Mouse (Mus musculus) embryonic facial prominence, embryonic 11.5 days (tissue): Measurements from ENCODE around the gene Adamts7. TPM values are rescaled to one million over a fixed set of nuclear protein-coding genes. Genes with fewer than 3 reads are reported as not detected.
A peak's percentile ranks its signal among the peaks of the same experiment; 100 is the strongest.

Source experiments
- ATAC-seq: fragments of 200-750 bp; cut with Nextera tagmentation; replicated peaks from 2 replicates; pipeline ENCODE4 v1.8.0; 2017; ENCODE audit warnings: low read depth; ENCODE audit not compliant: insufficient number of reproducible peaks, low FRiP score, low TSS enrichment
- DNase-seq: peaks from one replicate; pipeline ENCODE4 v3.0.0-alpha.2; 2015; ENCODE audit warnings: low spot score
- H3K27ac ChIP-seq: fragments of 300-500 bp; sonication (generic); replicated peaks from 2 replicates; pipeline ENCODE4 v1.5.1; 2014; ENCODE audit warnings: mild to moderate bottlenecking, low read depth, low read length, control low read depth
- H3K27me3 ChIP-seq: fragments of 300-500 bp; sonication (generic); 2 replicates; pipeline ENCODE4 v1.6.1; 2014; ENCODE audit warnings: mild to moderate bottlenecking, low read length, moderate library complexity, mixed read lengths; ENCODE audit not compliant: control insufficient read depth, insufficient read depth
- H3K36me3 ChIP-seq: fragments of 300-500 bp; sonication (generic); replicated peaks from 2 replicates; pipeline ENCODE4 v1.6.1; 2014; ENCODE audit warnings: low read depth, mild to moderate bottlenecking, low read length, moderate library complexity, mixed read lengths; ENCODE audit not compliant: control insufficient read depth, insufficient read depth
- H3K4me1 ChIP-seq: fragments of 300-500 bp; sonication (generic); 2 replicates; pipeline ENCODE4 v1.6.1; 2014; ENCODE audit warnings: low read length, mixed read lengths; ENCODE audit not compliant: control insufficient read depth, insufficient read depth
- H3K4me2 ChIP-seq: fragments of 300-500 bp; sonication (generic); 2 replicates; pipeline ENCODE4 v1.6.1; 2014; ENCODE audit warnings: low read depth, mild to moderate bottlenecking, control low read depth, low read length, moderate library complexity
- H3K4me3 ChIP-seq: fragments of 300-500 bp; sonication (generic); 2 replicates; pipeline ENCODE4 v1.5.1; 2014; ENCODE audit warnings: low read depth, low read length, control low read depth
- H3K9ac ChIP-seq: fragments of 300-500 bp; sonication (generic); replicated peaks from 2 replicates; pipeline ENCODE4 v1.6.1; 2014; ENCODE audit warnings: mild to moderate bottlenecking, control low read depth, low read length
- H3K9me3 ChIP-seq: fragments of 300-500 bp; sonication (generic); replicated peaks from 2 replicates; pipeline ENCODE4 v1.6.1; 2016; ENCODE audit warnings: mild to moderate bottlenecking, low read length, inconsistent platforms, mixed read lengths; ENCODE audit not compliant: control insufficient read depth
- WGBS: fragments of 180-500 bp; shearing (Covaris S2); extraction: QIAGEN DNeasy Blood & Tissue Kit; methylation state at CpG from one replicate; pipeline ENCODE4 v1.1.7; 2014; 5-methylcytosine and 5-hydroxymethylcytosine counted together
- polyA plus RNA-seq: library from polyadenylated mRNA; unstranded; fragments of >200 nt; fragmentation: Nextera tagmentation; extraction: Ambion mirVana; gene quantifications from 2 replicates; pipeline ENCODE4 v1.2.1, GENCODE M21; 2014

The Adamts7 gene
- polyA plus RNA-seq, 1 experiment from 2014 or later: 8.4 TPM

GRCm38 (mm10) chr9:90237232-90238062 is 74.6 kb downstream of the Adamts7 start:
- Histone ChIP-seq H3K4me2 (no peak overlapping the region), H3K27me3 (no peaks in the 10 kb centered on the region), H3K9ac (no peak overlapping the region), H3K4me1 (no peaks in the 10 kb centered on the region), H3K36me3 (no peaks in the 10 kb centered on the region), H3K4me3 (no peak overlapping the region), H3K9me3 (no peaks in the 10 kb centered on the region), H3K27ac (no peak overlapping the region)
- 83% methylated on average over 9 of the region's 9 CpGs for WGBS
- ATAC-seq: peak; percentile 26; the same call in 1 of the 2 replicates
- DNase-seq: no peak

- Histone ChIP-seq H3K27me3 (no peaks in the 10 kb centered on the region), H3K36me3 (no peaks in the 10 kb centered on the region), H3K4me3 (no peak overlapping the region), H3K9me3 (no peaks in the 10 kb centered on the region), H3K4me2 (no peak overlapping the region), H3K9ac (no peak overlapping the region), H3K4me1 (no peaks in the 10 kb centered on the region), H3K27ac (no peak overlapping the region)
- DNase-seq (no peak), ATAC-seq (no peak)
- WGBS: 88% methylated on average over 4 of the region's 4 CpGs
Observed at GRCm38 (mm10) chr9:90240560-90240959, 77.7 kb downstream of the Adamts7 start.

- ATAC-seq (no peak), DNase-seq (no peak)
- no peaks in the 10 kb centered on the region for H3K27me3 ChIP-seq
- H3K4me1 ChIP-seq: no peaks in the 10 kb centered on the region
- WGBS: 92% methylated on average over 6 of the region's 6 CpGs
- H3K36me3 ChIP-seq: no peaks in the 10 kb centered on the region
- no peak overlapping the region for H3K4me2 ChIP-seq
- H3K27ac ChIP-seq: no peak overlapping the region
- H3K9me3 ChIP-seq: no peaks in the 10 kb centered on the region
- H3K4me3 ChIP-seq: no peak overlapping the region
- H3K9ac ChIP-seq: no peak overlapping the region
Observed at GRCm38 (mm10) chr9:90241041-90241440, 78.2 kb downstream of the Adamts7 start.

GRCm38 (mm10) chr9:90241618-90242017 is 78.7 kb downstream of the Adamts7 start:
- ATAC-seq (no peak), DNase-seq (peak; percentile 19)
- Histone ChIP-seq H3K27ac (no peak overlapping the region), H3K9me3 (no peaks in the 10 kb centered on the region), H3K27me3 (no peaks in the 10 kb centered on the region), H3K4me3 (no peak overlapping the region), H3K4me1 (no peaks in the 10 kb centered on the region), H3K36me3 (no peaks in the 10 kb centered on the region), H3K4me2 (no peak overlapping the region), H3K9ac (no peak overlapping the region)
- WGBS: 69% methylated on average over 7 of the region's 7 CpGs

- 91% methylated on average over 6 of the region's 6 CpGs for WGBS
- no peak for ATAC-seq
- Histone ChIP-seq H3K27ac (no peak overlapping the region), H3K4me2 (no peak overlapping the region), H3K4me3 (no peak overlapping the region), H3K9me3 (no peaks in the 10 kb centered on the region), H3K36me3 (no peaks in the 10 kb centered on the region), H3K9ac (no peak overlapping the region), H3K27me3 (no peaks in the 10 kb centered on the region), H3K4me1 (no peaks in the 10 kb centered on the region)
- DNase-seq: no peak
Observed at GRCm38 (mm10) chr9:90242291-90242690, 79.4 kb downstream of the Adamts7 start.

- Histone ChIP-seq H3K4me3 (no peak overlapping the region), H3K9ac (no peak overlapping the region), H3K9me3 (no peaks in the 10 kb centered on the region), H3K27ac (no peak overlapping the region), H3K36me3 (no peaks in the 10 kb centered on the region), H3K4me2 (no peak overlapping the region), H3K4me1 (no peaks in the 10 kb centered on the region), H3K27me3 (no peaks in the 10 kb centered on the region)
- DNase-seq (no peak), ATAC-seq (no peak)
- WGBS: 91% methylated on average over 7 of the region's 7 CpGs
Observed at GRCm38 (mm10) chr9:90242855-90243254, 80.0 kb downstream of the Adamts7 start.

- Histone ChIP-seq H3K9ac (no peak overlapping the region), H3K4me2 (no peak overlapping the region), H3K36me3 (no peaks in the 10 kb centered on the region), H3K27ac (no peak overlapping the region), H3K27me3 (no peaks in the 10 kb centered on the region), H3K4me3 (no peak overlapping the region), H3K4me1 (no peaks in the 10 kb centered on the region), H3K9me3 (no peaks in the 10 kb centered on the region)
- DNase-seq: no peak
- WGBS: 88% methylated on average over 15 of the region's 15 CpGs
- no peak for ATAC-seq
Observed at GRCm38 (mm10) chr9:90244301-90245151, 81.7 kb downstream of the Adamts7 start.

- Histone ChIP-seq H3K36me3 (no peaks in the 10 kb centered on the region), H3K9me3 (no peaks in the 10 kb centered on the region)
Observed at GRCm38 (mm10) chr9:90245206-90245605, 82.3 kb downstream of the Adamts7 start.

More at GRCm38 (mm10) chr9:90245206-90245605, 82.3 kb downstream of the Adamts7 start:
- Histone ChIP-seq H3K4me1 (no peaks in the 10 kb centered on the region), H3K4me2 (no peak overlapping the region), H3K27ac (no peak overlapping the region), H3K4me3 (no peak overlapping the region), H3K9ac (no peak overlapping the region), H3K27me3 (no peaks in the 10 kb centered on the region)
- DNase-seq (no peak), ATAC-seq (no peak)
- 93% methylated on average over 6 of the region's 6 CpGs for WGBS
